Mouse (Mus musculus) midbrain, embryonic 16.5 days (tissue): ENCODE measurements at regions not wholly inside any gene's neighbourhood (a gene's known extent, or its start where the extent isn't known, plus 50 kb on each side); places are given as distances from the start of the nearest gene placed in this dataset.

Experiments used
- ATAC-seq: fragments of 200-750 bp; cut with Nextera tagmentation; 2 replicates; pipeline ENCODE4 v1.8.0; 2017; ENCODE audit warnings: moderate TSS enrichment
- H3K27ac ChIP-seq: fragments of 300-500 bp; sonication (generic); 2 replicates; pipeline ENCODE4 v1.5.1; 2014; ENCODE audit warnings: mild to moderate bottlenecking, low read length, mixed read lengths
- H3K27me3 ChIP-seq: fragments of 300-500 bp; sonication (generic); 2 replicates; pipeline ENCODE4 v1.6.1; 2014; ENCODE audit warnings: low read depth, low read length, mixed read lengths; ENCODE audit not compliant: control insufficient read depth, insufficient read depth
- H3K36me3 ChIP-seq: fragments of 300-500 bp; sonication (generic); 2 replicates; pipeline ENCODE4 v1.6.1; 2014; ENCODE audit warnings: mild to moderate bottlenecking, low read length, moderate library complexity, mixed read lengths; ENCODE audit not compliant: control insufficient read depth, insufficient read depth
- H3K4me1 ChIP-seq: fragments of 300-500 bp; sonication (generic); 2 replicates; pipeline ENCODE4 v1.6.1; 2014; ENCODE audit warnings: mild to moderate bottlenecking, low read length, mixed read lengths; ENCODE audit not compliant: control insufficient read depth, insufficient read depth
- H3K4me2 ChIP-seq: fragments of 300-500 bp; sonication (generic); 2 replicates; pipeline ENCODE4 v1.6.1; 2014; ENCODE audit warnings: mild to moderate bottlenecking, low read length, mixed read lengths
- H3K4me3 ChIP-seq: fragments of 300-500 bp; sonication (generic); 2 replicates; pipeline ENCODE4 v1.5.1; 2014; ENCODE audit warnings: low read depth, mild to moderate bottlenecking, low read length, moderate library complexity, mixed read lengths
- H3K9ac ChIP-seq: fragments of 300-500 bp; sonication (generic); 2 replicates; pipeline ENCODE4 v1.6.1; 2014; ENCODE audit warnings: low read depth, low read length, mixed read lengths
- H3K9me3 ChIP-seq: fragments of 300-500 bp; sonication (generic); replicated peaks from 2 replicates; pipeline ENCODE4 v1.6.1; 2014; ENCODE audit warnings: mild to moderate bottlenecking, low read length, mixed read lengths; ENCODE audit not compliant: control insufficient read depth, poor library complexity, severe bottlenecking
- WGBS: fragments of 180-500 bp; shearing (Covaris S2); extraction: QIAGEN DNeasy Blood & Tissue Kit; methylation state at CpG from one replicate; pipeline ENCODE4 v1.1.7; 2014; 5-methylcytosine and 5-hydroxymethylcytosine counted together

DNA sequence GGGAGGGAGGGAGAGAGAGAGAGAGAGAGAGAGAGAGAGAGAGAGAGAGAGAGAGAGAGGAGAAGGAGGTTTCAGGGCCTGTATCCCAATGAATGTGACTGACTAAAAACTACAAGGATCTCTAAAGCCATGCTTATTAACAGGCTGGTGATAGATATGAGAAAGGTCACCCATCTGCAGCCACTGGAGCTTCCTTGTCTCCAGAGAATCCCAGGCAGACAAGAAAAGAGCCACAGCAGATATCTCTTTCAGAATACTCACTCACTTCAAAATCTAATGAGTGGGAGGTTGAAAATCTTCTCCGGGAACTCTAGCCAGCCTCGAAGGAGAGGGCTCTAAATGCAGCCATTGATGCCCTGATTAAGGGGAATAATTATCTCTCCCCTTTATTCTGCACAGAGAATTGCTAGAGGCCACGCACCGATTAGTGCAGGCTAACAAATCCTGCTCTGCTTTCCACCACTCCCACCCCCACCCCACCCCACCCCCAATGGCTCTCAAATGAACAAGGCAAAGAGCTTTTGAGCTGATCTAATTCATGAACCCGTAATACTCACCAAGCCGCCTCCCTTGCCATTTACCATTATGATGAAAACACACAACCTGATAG, 189.5 kb upstream of the Sox9 start:
- Histone ChIP-seq H3K27me3 (no peaks in the 10 kb centered on the region; the same call in 1 of the 2 replicates), H3K9ac (no peak overlapping the region), H3K4me2 (no peak overlapping the region), H3K9me3 (no peaks in the 10 kb centered on the region), H3K4me1 (peaks cover 3% of the 10 kb centered on the region; the same call in 1 of the 2 replicates), H3K4me3 (no peak overlapping the region), H3K36me3 (no peaks in the 10 kb centered on the region), H3K27ac (no peak overlapping the region)
- WGBS = 7% methylated on average over 6 of the region's 6 CpGs
- no peak for ATAC-seq

GRCm38 (mm10) chr11:112593821-112594220, 188.2 kb upstream of the Sox9 start:
- Histone ChIP-seq H3K4me3 (no peak overlapping the region), H3K4me1 (peaks cover 3% of the 10 kb centered on the region; the same call in 1 of the 2 replicates), H3K27me3 (no peaks in the 10 kb centered on the region; the same call in 1 of the 2 replicates), H3K36me3 (no peaks in the 10 kb centered on the region), H3K9me3 (no peaks in the 10 kb centered on the region), H3K4me2 (no peak overlapping the region), H3K9ac (no peak overlapping the region), H3K27ac (no peak overlapping the region)
- WGBS = 78% methylated on average over 10 of the region's 10 CpGs
- no peak for ATAC-seq

- Histone ChIP-seq H3K36me3 (no peaks in the 10 kb centered on the region), H3K9me3 (no peaks in the 10 kb centered on the region), H3K9ac (no peak overlapping the region), H3K4me2 (no peak overlapping the region), H3K4me3 (no peak overlapping the region), H3K27ac (no peak overlapping the region), H3K27me3 (no peaks in the 10 kb centered on the region), H3K4me1 (no peaks in the 10 kb centered on the region)
- ATAC-seq = no peak
- whole genome bisulfite sequencing = 85% methylated on average over 1 of the region's 1 CpGs
Measured at GRCm38 (mm10) chr11:112607359-112607758, 174.7 kb upstream of the Sox9 start.

DNA sequence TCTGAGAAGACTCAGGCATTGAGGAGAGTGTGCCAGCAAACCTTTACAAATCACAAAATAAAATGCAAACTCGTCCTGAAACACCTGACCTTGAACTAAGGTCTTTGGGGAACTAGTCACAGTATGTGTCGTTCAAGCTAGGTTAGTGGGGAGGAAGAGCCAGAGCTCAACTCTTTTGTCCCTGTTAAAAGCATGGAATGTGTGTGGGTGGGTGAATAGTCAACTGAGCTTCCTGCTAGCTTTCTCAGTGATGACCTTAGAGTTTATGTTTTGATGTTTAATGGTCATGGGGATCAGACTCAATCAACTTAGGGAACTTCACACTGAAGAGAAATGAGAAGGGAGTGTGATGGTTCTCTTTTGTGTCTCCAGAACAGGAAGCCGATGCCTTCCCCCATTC, 172.7 kb upstream of the Sox9 start:
- H3K27me3 ChIP-seq = no peaks in the 10 kb centered on the region
- H3K9me3 ChIP-seq = no peaks in the 10 kb centered on the region
- H3K27ac ChIP-seq = no peak overlapping the region
- no peaks in the 10 kb centered on the region for H3K4me1 ChIP-seq
- WGBS = 64% methylated on average over 3 of the region's 3 CpGs
- no peak overlapping the region for H3K4me3 ChIP-seq
- H3K9ac ChIP-seq = no peak overlapping the region
- ATAC-seq = no peak
- H3K36me3 ChIP-seq = no peaks in the 10 kb centered on the region
- H3K4me2 ChIP-seq = no peak overlapping the region

DNA sequence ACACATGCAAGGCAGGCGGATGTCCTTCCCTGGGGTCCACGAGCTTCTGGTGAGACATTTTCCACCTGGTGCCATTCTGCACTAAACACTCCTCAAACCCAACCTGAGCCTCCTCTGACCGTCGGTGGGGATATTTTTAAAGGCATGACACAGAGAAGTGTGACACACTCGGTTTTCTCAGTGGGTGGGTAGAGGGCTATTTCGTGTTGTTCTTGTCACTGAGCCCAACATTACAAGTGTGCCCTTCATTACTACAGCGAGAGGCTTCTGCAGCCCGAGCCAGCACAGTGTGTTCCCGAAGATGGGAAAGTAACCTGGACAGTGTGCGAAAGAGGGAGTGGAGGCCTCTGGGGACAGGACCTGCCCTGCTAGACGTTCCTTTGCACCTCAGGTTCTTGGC, 171.0 kb upstream of the Sox9 start:
- Histone ChIP-seq H3K27me3 (no peaks in the 10 kb centered on the region), H3K36me3 (no peaks in the 10 kb centered on the region), H3K4me2 (no peak overlapping the region), H3K27ac (no peak overlapping the region), H3K9ac (no peak overlapping the region), H3K9me3 (no peaks in the 10 kb centered on the region), H3K4me3 (no peak overlapping the region), H3K4me1 (no peaks in the 10 kb centered on the region)
- ATAC-seq = no peak
- 79% methylated on average over 11 of the region's 11 CpGs for WGBS

DNA sequence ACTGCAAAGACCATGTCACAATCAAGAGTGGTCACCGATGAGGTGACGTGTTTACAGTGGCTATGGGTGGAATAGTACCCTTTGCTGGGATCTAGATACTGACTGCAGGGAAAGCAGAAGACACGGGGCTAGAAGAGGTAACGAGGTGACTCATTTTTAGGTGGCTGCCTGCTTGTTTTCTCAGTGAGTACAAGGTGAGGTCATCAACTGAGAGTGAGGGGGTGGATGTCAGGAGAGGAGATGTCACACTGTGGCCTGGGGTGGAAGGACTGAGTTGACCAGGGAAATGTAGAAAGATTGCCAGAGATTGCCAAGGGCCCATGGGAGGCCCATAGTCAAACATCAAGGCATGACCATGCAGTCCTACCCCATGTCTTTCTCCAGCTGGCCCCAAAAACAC, 166.4 kb upstream of the Sox9 start:
- Histone ChIP-seq H3K27ac (no peak overlapping the region), H3K27me3 (no peaks in the 10 kb centered on the region), H3K4me3 (no peak overlapping the region), H3K4me2 (no peak overlapping the region), H3K36me3 (no peaks in the 10 kb centered on the region), H3K9ac (no peak overlapping the region), H3K9me3 (no peaks in the 10 kb centered on the region), H3K4me1 (no peaks in the 10 kb centered on the region)
- no peak for ATAC-seq
- WGBS = 94% methylated on average over 4 of the region's 4 CpGs

GRCm38 (mm10) chr11:112616942-112617341, 165.1 kb upstream of the Sox9 start:
- Histone ChIP-seq H3K9me3 (no peaks in the 10 kb centered on the region), H3K4me3 (no peak overlapping the region), H3K4me1 (no peaks in the 10 kb centered on the region), H3K9ac (no peak overlapping the region), H3K27ac (no peak overlapping the region), H3K36me3 (no peaks in the 10 kb centered on the region), H3K4me2 (no peak overlapping the region), H3K27me3 (no peaks in the 10 kb centered on the region)
- ATAC-seq = no peak
- WGBS = 75% methylated on average over 2 of the region's 2 CpGs

GRCm38 (mm10) chr11:112620916-112621315, 161.1 kb upstream of the Sox9 start:
- Histone ChIP-seq H3K36me3 (no peaks in the 10 kb centered on the region), H3K4me3 (no peak overlapping the region), H3K4me1 (no peaks in the 10 kb centered on the region), H3K9me3 (no peaks in the 10 kb centered on the region), H3K4me2 (peak overlapping the region; percentile 18), H3K9ac (no peak overlapping the region; the same call in 1 of the 2 replicates), H3K27me3 (no peaks in the 10 kb centered on the region), H3K27ac (no peak overlapping the region)
- whole genome bisulfite sequencing = 13% methylated on average over 12 of the region's 12 CpGs
- ATAC-seq = peak; percentile 42; the same call in 1 of the 2 replicates

DNA sequence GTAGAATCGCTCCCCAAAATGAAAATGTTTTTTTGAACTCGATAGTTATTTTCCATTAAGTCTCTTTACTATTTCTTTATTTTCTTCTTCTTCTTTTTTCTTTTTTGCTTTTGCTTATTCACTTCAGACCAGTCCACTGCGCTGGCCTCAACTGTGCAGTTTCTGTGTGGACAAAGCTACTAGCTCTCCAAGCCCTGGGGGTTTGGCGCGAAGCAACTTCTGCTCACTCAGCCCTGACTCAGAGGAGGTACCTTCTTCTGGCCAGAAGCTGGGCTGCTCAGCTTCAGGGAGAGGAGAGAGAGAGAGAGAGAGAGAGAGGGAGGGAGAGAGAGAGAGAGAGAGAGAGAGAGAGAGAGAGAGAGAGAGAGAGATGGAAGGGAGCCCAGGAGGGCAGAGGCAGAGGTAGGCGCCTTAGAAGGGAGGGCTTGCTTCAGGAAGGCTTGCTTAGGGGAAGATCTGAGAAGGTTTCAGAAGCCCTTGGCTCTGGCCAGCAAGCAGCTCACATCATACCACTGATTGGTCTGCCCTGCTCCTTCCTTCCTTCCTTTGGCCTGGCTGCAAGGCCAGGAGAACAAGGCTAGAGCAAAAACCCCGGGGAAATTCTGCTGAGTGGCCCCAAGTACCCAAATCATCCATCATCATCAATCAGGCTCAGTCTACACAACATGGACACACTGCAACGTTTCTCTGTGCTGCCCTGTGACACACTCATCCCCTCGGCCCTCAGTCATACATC, 160.5 kb upstream of the Sox9 start:
- no peak overlapping the region for H3K27ac ChIP-seq

More for the DNA sequence above, 160.5 kb upstream of the Sox9 start:
- Histone ChIP-seq H3K27me3 (no peaks in the 10 kb centered on the region), H3K36me3 (no peaks in the 10 kb centered on the region), H3K4me2 (no peak overlapping the region; the same call in 1 of the 2 replicates), H3K9me3 (no peaks in the 10 kb centered on the region), H3K4me3 (no peak overlapping the region), H3K9ac (no peak overlapping the region; the same call in 1 of the 2 replicates), H3K4me1 (no peaks in the 10 kb centered on the region)
- ATAC-seq = no peak
- 71% methylated on average over 9 of the region's 9 CpGs for WGBS
